Mouse (Mus musculus): ENCODE measurements around the gene St5.

GRCm38 (mm10) chr7:109747747-109748146, 44.3 kb upstream of the St5 start:
- TF ChIP-seq POLR2A (IDR thresholded peaks at IDR 0.05; ENCODE audit: borderline replicate concordance, extremely low read depth, insufficient read depth, insufficient read length, poor library complexity, severe bottlenecking), result no peak
- no peak for TF ChIP-seq CTCF (IDR thresholded peaks at IDR 0.05; ENCODE audit: borderline replicate concordance, extremely low read depth, insufficient read depth, insufficient read length)
